Mouse (Mus musculus) kidney, embryonic 15.5 days (tissue): ENCODE results near the gene Stpg2. TPM values are rescaled to one million over a fixed set of nuclear protein-coding genes. Genes with fewer than 3 reads are reported as not detected.
"Not testable (repeated sequence)": the region's sequence is repeated elsewhere in the genome, so short reads cannot be mapped to it uniquely, and the experiment has no call there.

Experiments used
- ATAC-seq: fragments of 200-750 bp; cut with Nextera tagmentation; replicated peaks from 2 replicates; pipeline ENCODE4 v1.8.0; 2017; ENCODE audit warnings: moderate TSS enrichment; ENCODE audit not compliant: low FRiP score
- H3K27ac ChIP-seq: fragments of 300-500 bp; sonication (generic); 2 replicates; pipeline ENCODE4 v1.5.1; 2015; ENCODE audit warnings: mild to moderate bottlenecking, inconsistent platforms
- H3K27me3 ChIP-seq: fragments of 300-500 bp; sonication (generic); 2 replicates; pipeline ENCODE4 v1.6.1; 2015; ENCODE audit warnings: inconsistent platforms
- H3K36me3 ChIP-seq: fragments of 300-500 bp; sonication (generic); 2 replicates; pipeline ENCODE4 v1.6.1; 2015; ENCODE audit warnings: inconsistent platforms
- H3K4me1 ChIP-seq: fragments of 300-500 bp; sonication (generic); 2 replicates; pipeline ENCODE4 v1.6.1; 2015; ENCODE audit warnings: inconsistent platforms
- H3K4me2 ChIP-seq: fragments of 300-500 bp; sonication (generic); 2 replicates; pipeline ENCODE4 v1.6.1; 2015; ENCODE audit warnings: moderate library complexity, mild to moderate bottlenecking, inconsistent platforms
- H3K4me3 ChIP-seq: fragments of 300-500 bp; sonication (generic); replicated peaks from 2 replicates; pipeline ENCODE4 v1.5.1; 2015; ENCODE audit warnings: mild to moderate bottlenecking, inconsistent platforms
- H3K9ac ChIP-seq: fragments of 300-500 bp; sonication (generic); 2 replicates; pipeline ENCODE4 v1.6.1; 2015; ENCODE audit warnings: mild to moderate bottlenecking, inconsistent platforms
- H3K9me3 ChIP-seq: fragments of 300-500 bp; sonication (generic); replicated peaks from 2 replicates; pipeline ENCODE4 v1.6.1; 2016; ENCODE audit warnings: inconsistent platforms
- WGBS: fragments of 180-500 bp; shearing (Covaris S2); methylation state at CpG from one replicate; pipeline ENCODE4 v1.1.7; 2015; ENCODE audit warnings: mixed read lengths; 5-methylcytosine and 5-hydroxymethylcytosine counted together
- polyA plus RNA-seq: library from polyadenylated mRNA; unstranded; fragments of >200 nt; fragmentation: Nextera tagmentation; extraction: Ambion mirVana; gene quantifications from 2 replicates; pipeline ENCODE4 v1.2.1, GENCODE M21; 2015

Stpg2 gene
- polyA plus RNA-seq, 1 experiment from 2014 or later, result 0.12 TPM

DNA sequence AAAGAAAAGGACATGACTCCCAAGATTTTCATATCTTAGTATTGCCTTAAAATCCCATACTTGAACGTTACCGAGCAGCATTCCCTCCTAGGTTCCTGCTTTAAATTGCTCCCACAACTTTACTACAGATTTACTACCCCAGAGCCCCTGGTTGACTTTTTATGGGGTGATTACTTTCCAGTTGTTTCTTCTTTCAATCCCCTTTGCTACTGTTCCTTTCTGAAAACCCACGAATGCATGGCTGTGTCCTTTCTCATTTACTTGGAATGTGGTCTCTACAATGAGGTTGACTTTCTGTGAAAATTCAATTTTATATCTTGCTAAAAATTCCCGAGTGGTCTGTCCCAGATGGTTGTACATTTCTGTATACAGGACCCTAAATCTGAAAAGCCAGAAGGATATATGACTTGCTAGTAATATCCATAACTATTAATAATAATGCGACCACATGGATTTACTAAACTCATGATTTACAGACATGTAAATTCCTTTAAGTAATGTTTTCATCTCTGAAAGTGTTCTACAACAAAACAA is 458.3 kb downstream of the Stpg2 start:
- H3K4me2 ChIP-seq, result no peak overlapping the region
- H3K9me3 ChIP-seq, result no peaks in the 10 kb centered on the region
- no peaks in the 10 kb centered on the region for H3K36me3 ChIP-seq
- ATAC-seq, result no peak
- 47% methylated on average over 5 of the region's 5 CpGs for WGBS
- no peak overlapping the region for H3K4me3 ChIP-seq
- no peaks in the 10 kb centered on the region for H3K27me3 ChIP-seq
- H3K27ac ChIP-seq, result no peak overlapping the region
- H3K9ac ChIP-seq, result no peak overlapping the region
- H3K4me1 ChIP-seq, result no peaks in the 10 kb centered on the region

DNA sequence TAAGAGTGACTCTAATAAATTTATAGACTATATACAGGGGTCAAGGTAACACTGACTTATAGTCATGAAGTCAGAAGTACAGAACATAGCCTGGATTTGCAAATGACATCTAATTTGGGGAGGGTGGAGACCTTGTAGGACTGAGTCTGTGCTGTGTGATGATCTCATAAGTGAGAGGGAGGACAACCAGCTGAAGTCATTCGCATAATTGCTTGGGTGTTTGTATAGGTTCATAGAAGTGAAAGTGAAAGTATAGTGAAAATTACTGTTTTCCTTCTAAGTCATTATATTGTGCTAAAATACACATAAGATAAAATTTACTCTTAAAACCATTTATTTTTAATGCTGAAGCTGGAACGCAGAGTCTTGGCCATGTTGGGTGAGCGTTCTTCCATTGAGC is 459.6 kb downstream of the Stpg2 start:
- 95% methylated on average over 3 of the region's 3 CpGs for WGBS
- H3K27ac ChIP-seq, result no peak overlapping the region
- H3K4me2 ChIP-seq, result no peak overlapping the region
- H3K9me3 ChIP-seq, result no peaks in the 10 kb centered on the region
- ATAC-seq, result no peak
- H3K9ac ChIP-seq, result no peak overlapping the region
- no peaks in the 10 kb centered on the region for H3K4me1 ChIP-seq
- H3K36me3 ChIP-seq, result no peaks in the 10 kb centered on the region
- H3K4me3 ChIP-seq, result no peak overlapping the region
- H3K27me3 ChIP-seq, result no peaks in the 10 kb centered on the region

DNA sequence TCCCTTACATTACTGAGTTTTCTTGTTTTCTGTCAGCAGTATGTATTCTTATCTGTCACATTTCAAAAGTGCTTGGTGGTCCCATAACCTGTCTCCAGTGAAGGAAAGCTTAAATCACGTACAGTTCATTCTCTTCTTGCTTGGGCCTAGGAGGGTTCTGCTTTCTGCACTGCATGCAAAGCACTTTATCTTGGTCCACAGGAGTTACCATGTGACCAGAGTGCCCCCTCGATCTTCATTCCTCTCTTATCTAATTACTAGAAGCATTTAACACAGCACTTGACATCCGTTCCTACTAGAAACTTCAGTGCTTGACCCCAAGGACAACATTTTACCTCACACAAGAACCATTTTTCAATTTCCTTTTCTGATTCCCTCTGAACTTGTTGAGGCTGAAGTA is 470.7 kb downstream of the Stpg2 start:
- Histone ChIP-seq H3K9ac (no peak overlapping the region), H3K4me3 (no peak overlapping the region), H3K27me3 (no peaks in the 10 kb centered on the region), H3K36me3 (no peaks in the 10 kb centered on the region), H3K4me1 (no peaks in the 10 kb centered on the region), H3K27ac (no peak overlapping the region), H3K4me2 (no peak overlapping the region), H3K9me3 (no peaks in the 10 kb centered on the region)
- WGBS, result 62% methylated on average over 3 of the region's 3 CpGs
- no peak for ATAC-seq

DNA sequence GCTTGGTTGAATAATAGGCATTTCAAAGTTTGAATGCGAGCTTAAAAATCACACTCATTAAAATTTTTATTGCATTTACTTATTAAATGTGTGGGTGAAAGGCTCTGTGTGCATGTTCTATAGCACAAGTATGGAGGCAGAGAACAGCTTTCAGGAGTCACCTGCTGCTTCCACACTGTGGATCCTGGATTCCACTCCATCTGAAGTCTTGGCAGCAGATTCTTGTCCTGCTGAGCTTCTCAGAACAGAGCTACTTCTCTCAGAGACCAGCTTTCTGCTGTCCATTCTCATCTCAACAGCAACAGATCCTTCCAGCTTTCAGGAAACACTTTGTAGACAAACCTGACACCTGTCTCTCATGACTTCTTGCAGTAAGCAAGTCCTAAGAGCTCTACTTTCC is 471.2 kb downstream of the Stpg2 start:
- Histone ChIP-seq H3K27ac (no peak overlapping the region), H3K36me3 (no peaks in the 10 kb centered on the region), H3K9me3 (no peaks in the 10 kb centered on the region), H3K4me2 (no peak overlapping the region), H3K27me3 (no peaks in the 10 kb centered on the region), H3K4me1 (no peaks in the 10 kb centered on the region), H3K4me3 (no peak overlapping the region), H3K9ac (no peak overlapping the region)
- WGBS, result 73% methylated on average over 1 of the region's 1 CpGs
- ATAC-seq, result no peak

DNA sequence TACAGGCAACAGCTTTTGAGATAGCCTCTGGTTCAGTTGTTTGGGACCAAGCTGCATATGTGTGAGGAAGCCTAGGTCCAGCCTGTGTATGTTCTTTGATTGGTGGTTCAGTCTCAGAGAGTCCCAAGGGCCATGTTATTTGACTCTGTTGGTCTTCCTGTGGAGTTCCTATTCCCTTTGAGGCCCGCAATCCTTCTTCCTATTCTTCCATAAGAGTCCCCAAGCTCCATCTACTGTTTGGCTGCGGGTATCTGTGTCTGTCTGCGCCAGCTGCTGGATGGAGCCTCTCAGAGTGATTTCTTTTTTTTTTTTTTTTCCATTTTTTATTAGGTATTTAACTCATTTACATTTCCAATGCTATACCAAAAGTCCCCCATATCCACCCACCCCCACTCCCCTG is 498.7 kb downstream of the Stpg2 start:
- not testable (repeated sequence) for H3K27ac ChIP-seq, H3K27me3 ChIP-seq, H3K36me3 ChIP-seq, H3K4me1 ChIP-seq, H3K9ac ChIP-seq, H3K4me2 ChIP-seq, H3K4me3 ChIP-seq, H3K9me3 ChIP-seq, ATAC-seq
- 87% methylated on average over 3 of the region's 3 CpGs for WGBS

DNA sequence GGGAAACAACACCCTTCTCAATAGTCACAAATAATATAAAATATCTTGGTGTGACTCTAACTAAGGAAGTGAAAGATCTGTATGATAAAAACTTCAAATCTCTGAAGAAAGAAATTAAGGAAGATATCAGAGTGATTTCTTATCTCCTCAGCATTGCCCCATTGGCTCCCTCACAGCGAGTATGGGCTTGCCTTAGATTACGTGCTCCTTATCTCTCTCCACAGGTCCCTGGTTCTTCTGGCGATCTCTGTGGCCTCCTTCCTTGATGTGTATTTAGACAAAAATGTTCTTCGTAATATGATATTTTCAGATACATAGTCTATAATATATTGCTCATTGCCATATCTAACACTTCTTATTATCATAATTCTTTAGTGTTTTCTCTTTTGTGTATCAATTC is 501.9 kb downstream of the Stpg2 start:
- not testable (repeated sequence) for H3K9ac ChIP-seq, H3K9me3 ChIP-seq, H3K4me1 ChIP-seq, H3K27ac ChIP-seq, H3K4me3 ChIP-seq, ATAC-seq, H3K36me3 ChIP-seq, H3K4me2 ChIP-seq, H3K27me3 ChIP-seq
- 93% methylated on average over 4 of the region's 4 CpGs for WGBS

DNA sequence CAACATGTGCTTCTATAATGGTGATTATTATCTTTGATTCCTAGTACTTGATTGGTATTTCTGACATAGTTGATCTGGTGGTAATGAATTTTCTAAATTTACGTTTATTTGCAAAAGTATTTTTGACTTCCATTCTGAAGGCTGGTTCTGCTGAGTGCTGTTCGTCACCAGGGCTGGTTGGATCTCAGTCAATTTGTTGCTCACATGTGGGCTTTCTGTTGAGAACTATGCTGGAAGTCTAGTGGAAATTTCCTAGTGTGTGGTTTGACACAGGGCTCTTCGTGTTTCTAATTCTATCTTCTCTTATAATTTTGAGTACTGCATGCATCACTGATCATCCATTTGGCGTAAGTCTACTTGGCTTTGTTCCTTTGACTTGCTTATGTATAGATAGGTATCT is 504.3 kb downstream of the Stpg2 start:
- Histone ChIP-seq H3K27ac (no peak overlapping the region), H3K4me1 (no peaks in the 10 kb centered on the region), H3K27me3 (no peaks in the 10 kb centered on the region), H3K36me3 (no peaks in the 10 kb centered on the region), H3K9me3 (no peaks in the 10 kb centered on the region), H3K9ac (no peak overlapping the region), H3K4me2 (no peak overlapping the region), H3K4me3 (no peak overlapping the region)
- ATAC-seq, result no peak
- 79% methylated on average over 4 of the region's 4 CpGs for WGBS

DNA sequence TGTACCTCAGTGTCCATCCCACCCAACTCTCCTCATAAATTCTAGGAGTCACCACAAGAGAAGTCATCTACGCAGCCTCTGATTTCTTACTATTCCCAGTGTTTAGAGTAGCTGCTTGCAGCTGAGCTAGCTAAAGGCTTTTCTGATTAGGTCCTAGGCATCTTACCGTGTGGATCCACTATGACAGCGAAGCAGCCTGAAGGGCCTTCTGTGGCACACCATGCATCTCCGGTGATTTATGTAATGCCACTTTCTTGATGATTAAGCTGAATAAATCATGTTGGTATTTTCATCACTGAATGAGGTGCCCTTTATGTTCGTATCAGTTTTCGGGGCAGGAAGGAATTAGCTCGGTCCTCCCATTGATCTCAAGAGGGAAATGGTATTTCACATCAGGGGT is 523.3 kb downstream of the Stpg2 start:
- no peak overlapping the region for H3K9ac ChIP-seq
- 36% methylated on average over 7 of the region's 7 CpGs for WGBS

DNA sequence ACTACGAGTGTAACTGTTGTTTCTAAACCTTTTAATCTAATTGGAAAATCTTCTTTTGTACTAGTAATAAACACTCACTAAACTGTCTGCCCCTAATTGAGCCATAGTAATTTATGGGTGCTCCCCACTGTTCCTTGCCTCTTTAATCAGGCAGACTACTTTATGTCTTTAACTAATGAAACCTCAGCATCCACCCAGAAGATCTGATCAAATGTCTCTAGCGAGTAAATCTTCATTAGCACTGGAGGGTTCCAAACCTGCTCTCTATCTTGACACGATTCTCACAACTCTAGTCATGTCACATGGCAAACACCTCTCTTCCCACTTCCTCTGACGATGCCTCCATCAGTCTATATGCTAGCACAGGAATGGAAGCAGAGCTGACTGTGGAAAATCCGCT is 523.8 kb downstream of the Stpg2 start:
- Histone ChIP-seq H3K9ac (no peak overlapping the region), H3K4me3 (no peak overlapping the region), H3K27ac (no peak overlapping the region), H3K4me1 (no peaks in the 10 kb centered on the region), H3K9me3 (no peaks in the 10 kb centered on the region), H3K4me2 (no peak overlapping the region), H3K36me3 (no peaks in the 10 kb centered on the region), H3K27me3 (no peaks in the 10 kb centered on the region)
- WGBS, result 30% methylated on average over 5 of the region's 5 CpGs
- peak; percentile 86 for ATAC-seq

More for the DNA sequence above, 523.3 kb downstream of the Stpg2 start:
- H3K9me3 ChIP-seq, result no peaks in the 10 kb centered on the region
- H3K4me3 ChIP-seq, result no peak overlapping the region
- H3K4me2 ChIP-seq, result no peak overlapping the region
- H3K36me3 ChIP-seq, result no peaks in the 10 kb centered on the region
- no peak overlapping the region for H3K27ac ChIP-seq
- H3K27me3 ChIP-seq, result no peaks in the 10 kb centered on the region
- ATAC-seq, result peak; percentile 43; the same call in 1 of the 2 replicates
- no peaks in the 10 kb centered on the region for H3K4me1 ChIP-seq

DNA sequence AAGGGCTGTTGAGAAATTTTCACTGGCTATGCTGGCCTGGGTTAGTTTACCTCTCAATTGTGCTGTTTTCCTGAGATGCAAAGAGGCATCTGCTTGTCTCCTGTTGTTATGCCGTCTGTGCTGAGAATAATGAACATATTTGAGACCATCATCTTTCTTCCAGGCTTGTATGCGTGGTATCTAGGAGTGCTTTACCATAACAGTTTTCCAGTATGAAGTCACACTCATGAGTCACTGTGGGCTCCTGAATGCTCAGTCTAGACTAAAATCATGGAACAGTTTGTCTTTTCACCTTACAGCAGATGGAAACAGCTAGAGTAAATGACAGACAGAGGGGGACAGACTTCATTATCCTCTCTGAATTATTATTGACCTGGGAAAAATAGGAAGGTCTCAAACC is 527.7 kb downstream of the Stpg2 start:
- H3K4me1 ChIP-seq, result no peaks in the 10 kb centered on the region
- no peaks in the 10 kb centered on the region for H3K27me3 ChIP-seq
- H3K9ac ChIP-seq, result no peak overlapping the region
- no peaks in the 10 kb centered on the region for H3K9me3 ChIP-seq
- no peak overlapping the region for H3K4me3 ChIP-seq
- H3K4me2 ChIP-seq, result no peak overlapping the region
- 91% methylated on average over 2 of the region's 2 CpGs for WGBS
- no peak for ATAC-seq
- no peak overlapping the region for H3K27ac ChIP-seq
- no peaks in the 10 kb centered on the region for H3K36me3 ChIP-seq

DNA sequence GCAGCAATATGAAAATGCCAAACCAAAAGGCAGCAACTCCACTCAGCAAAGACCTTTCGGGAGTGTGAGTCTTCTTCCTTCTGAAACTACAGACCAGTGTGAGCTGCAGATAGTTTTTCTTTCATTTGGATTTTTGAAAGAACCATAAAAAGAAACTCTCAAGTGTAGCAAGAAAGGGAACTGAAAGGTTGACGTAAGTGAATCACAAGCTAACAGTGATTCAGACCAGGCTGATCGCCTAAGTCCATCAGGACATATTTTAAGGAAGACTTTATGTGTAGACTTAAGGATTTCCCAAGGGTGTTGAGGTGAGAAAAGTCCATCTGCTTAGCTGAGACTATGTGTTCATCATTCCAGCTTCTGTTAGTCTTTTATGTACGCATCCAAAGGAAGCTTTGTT is 533.9 kb downstream of the Stpg2 start:
- H3K9ac ChIP-seq, result no peak overlapping the region
- H3K27me3 ChIP-seq, result no peaks in the 10 kb centered on the region
- no peaks in the 10 kb centered on the region for H3K4me1 ChIP-seq
- WGBS, result 91% methylated on average over 4 of the region's 4 CpGs
- ATAC-seq, result no peak
- no peak overlapping the region for H3K27ac ChIP-seq
- H3K9me3 ChIP-seq, result no peaks in the 10 kb centered on the region
- no peak overlapping the region for H3K4me2 ChIP-seq
- H3K36me3 ChIP-seq, result no peaks in the 10 kb centered on the region
- H3K4me3 ChIP-seq, result no peak overlapping the region
